In the genomic region with DNA sequence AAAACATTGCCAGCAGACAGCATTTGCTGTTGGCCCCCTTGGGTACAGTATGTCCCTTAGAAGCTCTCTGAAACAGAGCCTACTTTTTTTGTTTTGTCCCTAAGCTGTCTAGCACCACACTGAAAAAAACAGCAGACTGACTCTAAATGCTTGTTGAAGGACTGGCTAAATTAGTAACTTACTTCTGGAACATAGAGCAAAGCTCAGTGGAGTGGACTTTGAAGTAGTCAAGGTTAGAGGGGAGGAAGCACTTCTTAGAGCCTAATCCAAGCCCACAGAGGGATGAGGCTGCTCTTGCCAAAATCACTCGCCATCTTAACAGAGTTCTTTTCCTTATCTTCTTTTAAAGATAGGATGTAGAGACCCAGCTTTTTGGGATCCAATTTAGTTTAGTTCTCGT, we compare ENCODE assay signal across 15 mouse cellular contexts.
"Had no signal": no experiment of that assay in that cellular context is flagged by ENCODE, and none has a peak within 500 bp of the region (broad histone marks: within the 10 kb centered on the region; RNA-seq: fewer than 3 reads in every experiment).

No protein-coding gene starts in this region.

- H3K4me2 ChIP-seq: limb, embryonic 12.5 days; liver, embryonic 12.5 days; liver, embryonic 15.5 days; midbrain, embryonic 11.5 days had no signal

- H3K4me1 ChIP-seq: liver, embryonic 12.5 days; liver, embryonic 15.5 days had no signal

- DNase-seq: layer of hippocampus, postnatal 36 days; liver; lung, adult 2 months; lung, postnatal 10 days; lung, postnatal 4 days; midbrain, embryonic 14.5 days; thymus, adult 18-20 months; thymus, postnatal 36 days had no signal

- H3K27ac ChIP-seq: kidney, postnatal 0 days; left cerebral cortex, adult 2 months; limb, embryonic 12.5 days; liver, embryonic 12.5 days; liver, embryonic 15.5 days had no signal

- ATAC-seq: intestine, postnatal 0 days; liver, embryonic 12.5 days had no signal

- H3K4me3 ChIP-seq: left cerebral cortex, adult 2 months; limb, embryonic 12.5 days; liver, embryonic 12.5 days; liver, embryonic 15.5 days had no signal

- H3K36me3 ChIP-seq: limb, embryonic 12.5 days; liver, embryonic 12.5 days; liver, embryonic 15.5 days had no signal

- H3K9ac ChIP-seq: limb, embryonic 12.5 days; liver, embryonic 12.5 days; liver, embryonic 15.5 days had no signal

- H3K9me3 ChIP-seq: limb, embryonic 12.5 days; liver, embryonic 12.5 days; liver, embryonic 15.5 days had no signal
